Mouse (Mus musculus) gastrocnemius, postnatal 25 days (tissue): Measurements from ENCODE around the gene Sept11. TPM values are rescaled to one million over a fixed set of nuclear protein-coding genes. Genes with fewer than 3 reads are reported as not detected.

Experiments used
- DNase-seq: peaks from one replicate; pipeline ENCODE4 v3.0.0; 2022
- total RNA-seq, 2 experiments: library from RNA; stranded (reverse); gene quantifications; 1 replicate in 1 of 2; 2 replicates in 1 of 2; pipeline ENCODE4 v1.2.3; 2021

Gene Sept11
- total RNA-seq, 2 experiments from 2014 or later, result 75.1 to 79.4 TPM

DNA sequence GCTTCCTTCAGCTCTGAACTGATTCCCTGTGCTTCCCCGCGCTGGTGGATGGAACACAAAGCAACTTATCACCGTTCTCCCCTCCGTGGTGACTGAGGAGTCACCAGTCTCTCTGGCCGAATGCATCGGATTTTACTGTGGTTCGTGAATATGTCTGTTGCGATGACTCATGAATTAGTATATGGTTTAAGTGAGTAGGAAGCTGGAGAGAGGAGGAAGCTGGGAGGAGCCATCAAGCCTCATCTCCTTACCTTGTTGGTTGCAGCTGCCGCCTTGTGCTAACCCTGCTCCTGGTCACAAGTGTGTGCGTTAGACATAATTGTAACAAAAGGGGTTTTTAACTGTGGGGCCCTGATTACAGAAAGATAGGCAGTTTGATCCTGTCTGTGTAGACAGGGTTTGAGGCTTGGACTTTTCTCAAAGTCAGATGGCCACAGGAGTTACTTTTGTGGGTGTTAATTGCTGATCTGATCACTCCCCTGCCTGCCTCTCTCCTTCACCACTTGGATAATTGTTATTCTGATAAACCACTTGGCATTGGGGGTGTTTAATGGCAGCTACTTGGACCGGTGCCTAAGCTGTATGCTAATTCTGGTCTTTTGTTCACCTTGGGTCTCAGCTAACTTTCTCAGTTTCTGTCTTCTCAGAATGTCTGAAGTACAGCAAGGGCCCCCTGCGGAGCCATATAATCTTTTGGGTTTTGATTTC is 33.1 kb downstream of the Sept11 start:
- DNase-seq, result no peak

DNA sequence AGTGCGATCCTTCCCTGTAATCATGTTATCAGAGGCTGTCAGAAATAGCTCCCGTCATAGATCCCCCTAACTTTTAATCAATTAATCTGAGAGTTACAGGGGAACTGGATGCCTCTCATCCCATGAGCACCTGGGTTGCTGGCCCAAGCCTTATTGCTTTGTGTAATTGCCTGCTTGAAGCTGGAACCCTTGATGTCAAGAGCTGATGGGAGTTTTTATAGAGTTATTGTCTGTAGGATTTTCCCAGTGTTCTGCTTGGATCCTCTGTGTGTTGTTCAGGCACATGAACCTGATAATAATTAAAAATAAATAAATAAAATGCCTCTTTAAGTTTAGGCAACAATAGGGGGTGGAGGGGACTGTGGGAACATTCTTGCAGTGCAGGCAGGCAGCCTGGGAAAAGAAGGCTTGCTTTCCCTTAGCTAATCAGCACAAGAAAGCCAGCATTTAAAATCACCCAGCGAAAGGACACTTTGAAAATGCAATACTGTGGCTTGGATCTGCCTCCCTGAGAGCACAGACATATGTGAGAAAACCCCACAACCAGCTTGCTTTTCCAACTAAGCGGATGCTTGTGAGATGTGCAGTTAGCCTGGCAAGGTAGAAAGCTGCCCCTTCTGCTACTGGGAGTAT is 33.8 kb downstream of the Sept11 start:
- DNase-seq, result no peak

DNA sequence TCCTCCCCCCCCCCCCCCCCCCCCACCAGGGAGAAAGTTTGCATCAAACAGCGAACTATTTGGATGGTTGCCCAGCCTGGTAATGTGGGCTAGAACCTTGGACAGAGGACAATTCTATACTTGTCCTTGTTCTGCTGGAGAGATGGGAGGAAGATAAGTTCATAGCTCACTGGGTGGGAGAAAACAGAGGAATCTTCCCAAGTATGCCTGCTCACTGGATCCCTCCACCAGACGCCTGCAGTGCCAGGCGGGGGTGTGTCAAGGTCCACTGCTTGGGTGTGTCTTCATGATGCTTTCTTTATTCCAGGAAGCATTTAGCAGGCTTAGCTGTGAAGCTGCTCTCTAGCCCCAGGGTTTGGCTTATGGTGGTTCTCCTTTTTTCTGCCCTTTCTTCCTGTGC is 34.5 kb downstream of the Sept11 start:
- peak; percentile 45 for DNase-seq

DNA sequence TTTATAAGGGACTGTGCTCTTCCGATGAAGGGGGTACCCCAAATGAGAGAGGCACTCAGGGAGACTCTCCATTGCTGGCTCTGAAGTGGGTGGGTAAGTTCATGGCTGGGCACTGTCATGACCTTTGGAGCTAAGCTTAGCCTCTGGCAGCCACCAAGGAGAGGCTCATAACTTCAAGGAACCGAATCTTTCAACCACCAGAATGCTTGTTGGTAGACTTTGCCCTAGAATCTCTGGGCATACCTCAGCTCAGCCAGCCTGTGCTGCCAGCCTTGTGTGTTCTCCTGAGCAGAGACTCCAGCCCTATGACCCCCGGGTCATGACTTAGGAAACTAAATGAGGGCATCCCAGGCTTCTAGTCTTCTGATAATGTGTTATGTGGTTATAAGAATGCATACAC is 35.5 kb downstream of the Sept11 start:
- no peak for DNase-seq

DNA sequence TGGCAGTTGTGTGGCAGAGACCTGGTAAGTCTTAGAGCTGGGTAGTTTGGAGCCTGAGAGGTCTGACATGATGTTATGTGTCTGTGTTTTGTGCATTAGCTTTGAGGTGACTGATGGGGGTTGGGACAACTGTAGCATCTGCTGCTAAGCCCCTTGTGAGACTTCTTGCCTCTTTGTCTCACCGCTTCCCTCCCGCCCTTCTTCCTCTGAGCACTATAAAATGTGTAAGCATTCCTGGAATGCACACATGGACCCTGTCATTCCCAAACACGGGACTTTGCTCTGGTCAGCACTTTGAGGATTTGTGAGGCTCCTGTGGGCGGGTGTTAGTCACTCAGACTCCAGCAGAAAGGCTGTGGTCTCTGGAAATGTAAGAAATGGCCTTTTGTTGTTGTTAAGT is 36.7 kb downstream of the Sept11 start:
- DNase-seq, result no peak

DNA sequence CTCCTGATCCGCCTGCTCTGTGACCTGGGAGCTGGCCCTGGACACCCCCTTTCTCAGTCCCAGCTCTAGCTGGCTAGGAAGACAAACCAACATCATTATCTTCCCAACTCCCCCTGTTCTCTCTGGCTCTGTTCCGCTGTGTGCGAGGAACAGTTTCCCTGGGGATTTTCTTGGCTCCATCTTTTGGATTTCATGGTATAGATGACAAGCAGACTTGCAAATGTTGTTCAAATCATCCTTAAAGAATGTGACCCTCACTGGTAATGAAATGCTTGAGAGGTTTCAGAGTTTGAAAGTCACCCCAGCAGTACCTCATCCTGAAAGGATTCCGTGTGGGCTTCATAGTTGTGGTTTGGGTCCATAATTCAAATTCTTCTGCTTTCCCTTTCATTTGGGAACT is 38.2 kb downstream of the Sept11 start:
- no peak for DNase-seq

DNA sequence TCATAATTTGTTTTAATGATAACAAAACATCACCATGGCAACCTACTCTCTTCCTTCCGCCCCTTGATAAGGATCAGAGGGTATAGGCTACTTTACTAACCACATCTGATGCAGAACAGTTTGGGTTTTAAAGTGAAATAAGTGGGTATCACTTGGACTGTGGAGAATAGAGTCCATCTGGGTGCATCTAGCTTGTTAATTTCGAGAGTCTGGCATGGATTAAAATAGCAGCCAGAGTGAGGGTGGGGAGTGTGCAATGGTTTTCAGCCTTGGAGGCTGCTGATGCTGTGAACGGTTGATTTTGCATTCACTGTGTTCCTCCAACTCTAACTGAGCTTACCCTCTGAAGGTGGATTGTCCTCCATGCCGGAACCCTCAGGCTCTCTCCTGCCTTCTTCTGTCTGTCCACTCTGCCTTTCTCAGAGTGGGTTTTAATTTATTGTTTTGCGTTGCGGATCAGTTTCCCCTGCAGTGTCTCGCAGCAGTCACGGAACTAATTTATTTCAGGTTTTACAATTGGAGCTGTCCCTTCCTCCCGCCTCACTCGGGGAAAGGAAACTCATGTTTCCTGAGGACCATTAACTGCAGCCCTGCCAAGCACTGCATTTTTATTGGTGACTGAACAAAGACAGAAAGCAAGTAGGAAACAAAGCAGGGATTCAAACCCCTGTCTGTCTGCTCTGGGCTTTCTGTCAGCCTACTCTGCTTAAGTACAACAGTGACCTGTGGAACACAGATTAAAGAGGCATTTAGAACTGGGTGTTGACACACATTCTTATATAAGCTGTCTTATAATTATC is 40.4 kb downstream of the Sept11 start:
- DNase-seq, result no peak

DNA sequence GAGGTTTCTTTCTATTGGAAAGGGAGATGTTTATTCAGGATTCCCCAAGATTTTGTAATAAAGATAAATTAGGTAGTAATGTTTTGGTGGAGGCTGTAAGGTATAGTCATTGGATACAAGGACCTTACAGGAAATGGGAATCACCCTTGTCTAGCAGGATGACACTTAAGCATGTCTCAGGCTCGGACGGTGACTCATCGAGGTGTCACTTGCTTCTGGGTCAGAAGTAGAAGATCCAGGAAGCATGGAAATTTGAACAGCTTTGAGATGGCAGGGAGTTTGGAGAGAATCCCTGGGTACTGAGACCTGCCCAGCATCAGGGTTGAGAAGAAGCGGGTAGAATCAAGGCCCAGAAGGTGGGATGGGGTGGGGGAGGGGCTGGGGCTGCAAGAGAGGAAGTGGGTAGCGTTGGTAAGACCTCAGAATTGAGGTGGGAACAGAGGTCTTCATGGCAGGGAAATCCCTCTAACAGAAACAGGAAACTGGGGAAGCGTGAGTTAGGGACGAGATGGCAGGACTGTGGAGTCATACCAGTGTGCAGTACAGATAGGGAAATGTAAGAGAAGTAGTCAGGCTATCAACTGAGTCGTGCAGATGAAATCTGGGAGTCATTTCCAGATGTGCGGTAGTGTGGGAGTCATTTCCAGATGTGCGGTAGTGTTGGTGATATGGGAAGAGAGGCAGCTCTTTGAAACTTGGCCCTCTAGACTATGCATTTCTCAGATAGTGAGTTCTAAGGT is 42.3 kb downstream of the Sept11 start:
- DNase-seq, result no peak

DNA sequence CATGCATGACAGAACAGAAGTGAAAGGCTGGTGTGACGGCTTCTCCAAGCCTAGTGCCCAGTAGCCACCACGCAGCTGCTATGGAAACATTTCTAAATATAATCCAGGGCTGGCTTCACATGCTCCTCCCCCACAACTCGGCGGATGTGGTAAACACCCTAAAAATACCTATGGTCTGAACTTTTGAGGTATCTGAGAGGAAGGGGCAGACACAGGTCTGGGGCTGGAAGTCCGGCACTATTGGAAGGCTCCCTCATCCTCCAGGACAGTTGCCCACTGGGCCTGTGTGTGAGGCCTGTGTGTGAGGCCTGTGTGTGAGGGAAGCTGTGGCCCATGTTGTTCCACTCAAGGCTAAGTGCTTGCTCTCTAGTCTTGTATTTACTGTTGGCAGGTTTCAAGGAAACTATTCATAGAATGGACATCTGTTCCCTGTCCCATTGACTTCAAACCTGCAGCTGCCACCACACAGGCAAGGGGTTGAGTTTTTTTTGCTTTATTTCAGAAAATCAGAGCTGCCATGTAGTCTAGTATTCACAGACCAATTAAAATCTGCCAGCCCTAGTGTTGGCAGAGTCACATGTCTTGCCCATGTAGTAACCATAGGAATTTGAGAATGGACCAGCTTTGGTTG is 43.8 kb downstream of the Sept11 start:
- peak; percentile 78 for DNase-seq

DNA sequence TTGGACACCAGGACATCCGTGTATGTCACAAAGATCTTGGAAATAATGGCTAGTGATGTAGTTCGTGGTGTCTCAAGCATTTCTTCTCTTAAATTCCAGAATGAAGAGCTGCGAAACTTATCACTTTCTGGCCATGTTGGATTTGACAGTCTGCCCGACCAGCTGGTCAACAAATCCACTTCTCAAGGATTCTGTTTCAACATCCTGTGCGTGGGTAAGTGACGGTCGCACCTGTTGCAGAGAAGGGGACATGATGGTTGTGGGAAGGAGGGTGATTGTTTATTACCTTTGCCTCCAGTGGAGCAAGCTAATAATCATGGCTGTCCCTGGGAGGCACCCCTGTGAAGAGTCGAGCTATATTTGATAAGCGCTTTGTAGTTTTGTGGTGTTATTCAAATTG is 46.1 kb downstream of the Sept11 start:
- DNase-seq, result no peak

DNA sequence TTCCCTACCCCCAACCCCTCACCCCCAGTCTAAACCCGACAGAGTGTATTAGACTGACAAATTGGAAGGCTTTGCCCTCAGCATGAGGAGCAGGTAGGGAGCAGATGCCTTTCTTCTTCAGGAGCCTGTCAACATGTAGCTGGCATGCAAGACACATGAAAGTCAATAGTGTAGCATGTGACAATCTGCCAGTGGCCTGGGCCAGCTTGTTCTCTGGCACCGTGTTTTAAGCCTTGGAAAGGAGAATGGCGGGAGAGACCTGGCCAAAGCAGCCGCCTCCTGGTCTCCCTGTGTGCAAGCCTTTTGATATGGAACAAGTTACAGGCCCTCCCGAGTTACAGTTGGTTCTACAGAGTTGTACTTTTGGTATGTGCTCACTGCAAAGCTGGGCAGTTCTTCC is 47.5 kb downstream of the Sept11 start:
- DNase-seq, result peak; percentile 52

DNA sequence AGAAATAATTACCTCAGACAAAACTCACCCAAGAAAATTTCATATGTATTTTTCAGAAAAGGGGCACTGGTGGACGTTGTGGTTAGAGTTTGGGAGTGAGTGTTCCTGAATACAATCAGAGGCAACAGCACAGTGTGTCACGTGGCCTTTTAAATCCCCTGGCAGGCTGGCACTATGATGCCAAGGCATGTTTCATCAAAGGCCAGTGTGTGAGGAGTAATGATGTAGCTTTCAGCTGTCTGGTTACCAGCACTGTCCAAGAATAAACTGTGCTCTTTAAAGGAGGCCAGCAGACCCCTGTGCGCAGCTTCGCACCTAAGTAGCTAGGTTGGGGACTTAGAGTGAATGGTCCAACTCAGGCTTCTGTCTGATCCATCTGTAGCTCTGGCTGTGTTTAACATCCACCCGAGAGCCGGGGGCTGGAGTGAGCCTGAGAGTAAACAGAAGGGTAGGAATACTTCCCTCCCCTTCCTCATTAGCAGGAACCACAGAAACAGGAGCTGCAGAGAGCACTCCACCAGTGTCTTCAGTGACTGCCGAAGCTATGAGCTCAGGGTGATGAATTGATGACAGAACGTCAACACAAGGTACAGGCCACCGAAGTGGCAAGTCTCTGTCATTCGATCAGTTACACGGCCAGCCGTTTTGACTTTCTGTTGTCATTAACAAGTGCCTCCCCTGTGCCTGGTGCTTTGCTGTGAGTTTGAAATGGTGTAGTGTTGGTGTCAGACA is 50.3 kb downstream of the Sept11 start:
- DNase-seq, result no peak

DNA sequence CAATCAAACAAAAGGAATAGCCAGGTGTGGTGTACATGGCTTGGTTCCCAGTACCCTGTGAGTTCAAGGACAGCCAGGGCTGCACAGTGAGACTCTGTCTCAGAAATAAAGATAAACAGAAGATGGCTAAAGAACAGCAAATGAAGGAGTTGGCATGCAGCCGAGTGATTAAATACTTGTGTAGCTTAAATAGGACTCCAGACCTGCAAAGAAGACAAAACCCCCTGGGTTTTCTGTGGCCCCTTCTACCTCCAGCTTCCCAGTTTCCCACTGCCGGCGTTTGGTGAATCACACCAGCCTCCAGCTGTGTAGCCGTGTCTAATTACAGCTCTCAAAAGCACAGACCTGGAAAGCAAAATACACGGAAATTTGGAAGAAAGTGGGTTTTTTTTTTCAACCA is 51.6 kb downstream of the Sept11 start:
- DNase-seq, result no peak

DNA sequence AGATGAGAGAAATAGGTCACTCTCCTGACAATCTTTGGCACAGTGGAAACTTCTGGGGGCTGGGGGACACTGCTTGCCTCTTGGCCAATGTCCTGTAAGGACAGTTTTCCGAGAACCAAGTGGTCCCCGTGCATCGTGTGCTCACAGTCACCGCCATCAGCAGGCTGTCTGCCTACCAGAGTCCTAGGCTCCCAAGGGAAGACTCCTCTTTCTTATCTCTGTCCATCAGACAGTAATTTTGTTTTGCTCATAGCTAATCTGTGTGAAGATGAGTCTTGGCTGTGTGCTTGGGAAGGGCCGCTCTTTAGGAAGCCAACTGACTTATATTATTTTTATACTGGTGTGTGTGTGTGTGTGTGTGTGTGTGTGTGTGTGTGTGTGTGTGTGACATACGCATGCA is 52.3 kb downstream of the Sept11 start:
- no peak for DNase-seq

DNA sequence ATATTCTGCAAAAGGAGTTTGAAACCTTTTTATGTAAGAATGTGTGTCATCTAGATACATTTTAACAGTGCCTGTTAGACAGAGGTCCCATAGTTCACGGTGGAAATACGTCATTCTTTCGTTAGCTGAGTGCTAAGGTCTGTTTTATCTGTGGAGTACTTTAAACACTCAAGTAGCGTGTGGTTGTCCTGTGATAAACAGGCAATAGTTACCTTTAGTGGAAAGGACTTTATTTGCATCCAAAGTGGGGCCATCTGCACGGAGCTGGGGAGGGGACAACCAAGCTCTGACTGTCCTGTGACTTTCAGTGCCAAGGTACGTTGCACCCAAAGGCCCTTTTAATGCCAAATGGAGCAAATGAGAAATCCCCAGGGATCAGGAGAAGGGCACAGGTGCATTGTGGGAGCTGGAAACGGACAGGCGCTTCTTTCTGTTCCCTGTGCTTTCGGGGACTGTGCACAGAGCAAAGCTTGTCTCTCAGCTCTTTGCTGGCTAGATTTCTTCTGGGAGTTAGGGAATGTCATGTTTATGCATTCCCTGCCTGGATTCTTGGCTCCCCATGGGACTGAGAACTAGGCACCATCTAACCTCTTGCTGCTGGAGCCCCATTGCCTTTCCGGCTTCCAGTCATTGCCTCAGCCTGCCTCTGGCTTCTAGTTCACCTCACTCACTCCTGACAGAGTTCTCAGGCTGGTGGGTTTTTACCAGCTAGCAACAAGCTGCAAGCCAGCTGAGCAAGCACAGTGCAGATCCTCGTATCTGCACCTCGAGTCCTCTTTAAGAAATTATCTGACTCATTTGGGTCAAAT is 56.9 kb downstream of the Sept11 start:
- DNase-seq, result no peak

DNA sequence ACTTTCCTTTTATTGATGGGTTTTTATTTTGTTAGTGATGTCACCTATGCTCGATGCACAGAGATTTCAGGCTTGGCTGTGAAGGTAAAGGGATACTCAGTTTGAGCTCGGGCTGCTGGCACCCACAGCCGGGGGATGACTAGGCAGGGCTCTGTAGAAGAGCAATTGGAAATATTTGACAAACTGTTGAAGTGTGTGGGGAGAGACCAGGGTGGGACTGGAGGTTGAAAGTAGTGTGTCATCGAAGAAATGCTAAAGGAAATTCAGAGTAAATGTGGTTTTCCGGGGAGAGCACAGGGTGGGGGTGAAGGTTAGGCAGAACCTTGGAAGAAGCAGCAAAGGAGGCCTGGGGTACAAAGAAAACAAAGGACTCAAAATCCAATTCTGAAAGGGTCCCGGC is 58.7 kb downstream of the Sept11 start:
- DNase-seq, result no peak

DNA sequence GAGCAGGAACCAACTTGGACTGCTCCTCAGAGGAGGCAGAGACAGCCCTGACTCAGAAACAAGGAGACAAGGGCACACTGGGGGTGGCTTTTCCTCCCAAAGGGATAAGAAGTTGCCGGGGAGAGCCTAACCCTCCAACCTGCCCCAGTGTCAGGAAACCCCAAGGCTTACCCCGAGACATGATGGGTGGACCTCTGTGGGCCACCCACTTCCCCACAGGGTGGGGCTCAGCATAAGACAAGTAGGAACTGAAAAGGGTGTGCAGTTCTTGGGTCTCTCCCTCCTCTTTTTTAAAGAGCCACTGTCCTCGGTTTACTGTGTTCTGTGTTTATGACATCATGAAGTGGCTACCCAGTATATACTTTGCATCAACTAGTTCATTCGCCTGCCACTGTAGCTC is 59.2 kb downstream of the Sept11 start:
- no peak for DNase-seq

DNA sequence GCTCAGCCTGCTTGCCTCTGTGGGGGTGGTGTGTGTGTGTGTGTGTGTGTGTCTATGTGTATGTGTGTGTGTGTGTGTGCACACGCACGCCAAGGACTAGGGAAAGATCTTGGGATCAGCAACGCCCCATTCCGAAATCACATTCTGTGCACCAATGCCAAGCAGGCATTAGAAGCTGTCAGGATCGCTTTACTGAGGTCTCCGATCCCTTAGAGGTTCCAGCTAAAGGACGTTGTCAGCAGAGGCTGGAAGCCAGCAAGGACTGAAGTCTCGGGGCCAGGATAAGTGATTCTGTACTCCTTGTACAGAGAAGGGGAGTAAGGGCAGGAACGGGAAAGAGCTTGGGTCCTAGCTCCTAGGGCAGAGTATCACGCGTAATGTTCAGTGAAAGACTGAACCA is 61.2 kb downstream of the Sept11 start:
- peak; percentile 50 for DNase-seq

DNA sequence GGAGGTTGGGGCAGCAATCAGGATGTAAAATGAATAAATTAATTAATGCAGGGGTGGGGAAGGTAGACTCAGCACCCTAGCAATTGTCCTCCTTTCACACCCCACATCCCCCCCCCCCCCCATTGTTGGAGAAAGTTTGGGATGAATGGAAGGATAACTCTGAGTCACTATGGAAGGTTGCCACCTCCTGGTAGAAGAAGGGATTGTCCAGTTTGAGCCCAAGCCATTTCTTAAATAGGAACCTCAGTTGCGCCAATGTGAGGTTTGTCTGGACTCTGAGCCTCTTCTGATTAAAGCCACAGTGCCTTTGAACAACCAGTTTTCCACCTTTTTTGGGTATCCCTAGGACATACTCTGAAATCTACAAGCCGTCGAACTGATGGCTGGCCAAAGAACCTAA is 70.3 kb downstream of the Sept11 start:
- DNase-seq, result no peak

DNA sequence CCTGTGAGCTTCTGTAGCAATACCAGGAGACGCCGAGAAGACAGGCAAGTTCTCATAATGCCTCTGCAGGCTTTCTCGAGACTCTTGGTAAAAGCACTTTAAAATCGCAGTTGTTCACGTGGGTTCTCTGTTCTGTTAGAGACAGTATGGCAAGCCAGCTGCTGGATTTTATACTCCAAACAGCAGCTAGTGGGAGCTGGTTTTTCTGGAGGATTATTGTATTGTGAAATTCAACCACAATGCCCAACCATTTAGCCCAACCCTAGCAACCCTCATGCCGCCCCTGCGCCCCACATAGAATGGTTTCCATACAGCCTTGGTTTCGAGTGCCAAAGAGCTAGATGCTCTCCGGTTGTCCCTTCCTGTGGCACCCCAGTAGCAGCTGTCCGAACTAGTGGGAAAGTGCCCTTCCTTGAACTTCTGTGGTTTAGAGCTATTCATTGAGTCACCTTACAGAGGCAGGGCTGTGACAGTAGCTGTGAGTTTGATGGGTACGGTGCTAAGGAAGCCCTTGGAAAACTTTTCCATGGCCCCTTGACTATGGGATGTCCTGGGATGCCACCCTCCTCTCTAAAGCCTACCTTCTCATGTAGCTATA is 74.8 kb downstream of the Sept11 start:
- DNase-seq, result no peak
